ENCODE assay signal across 8 mouse cellular contexts in genomic region chr4:120855360-120856060, GRCm38 (mm10). TPM values are rescaled to one million over a fixed set of nuclear protein-coding genes. Genes with fewer than 3 reads are reported as not detected.
DNase-seq lines count a peak whose midpoint lies in the region; ATAC-seq and TF ChIP-seq lines count a peak whose summit lies in the region.

No protein-coding gene starts in this region.

- H3K9ac ChIP-seq in forebrain, embryonic 12.5 days: peak overlapping the region; percentile 72
- no peak overlapping the region for H3K9ac ChIP-seq in intestine, postnatal 0 days (ENCODE audit: low read depth, low read length)
- H3K9ac ChIP-seq in neural tube, embryonic 13.5 days: peak overlapping the region; percentile 86

- H3K4me1 ChIP-seq in forebrain, embryonic 12.5 days: peaks cover 25% of the 10 kb centered on the region
- H3K4me1 ChIP-seq in intestine, postnatal 0 days (replicated peaks; ENCODE audit: control insufficient read depth, insufficient read depth, low read length): no peaks in the 10 kb centered on the region
- peaks cover 25% of the 10 kb centered on the region for H3K4me1 ChIP-seq in neural tube, embryonic 13.5 days (replicated peaks)

- H3K9me3 ChIP-seq in forebrain, embryonic 12.5 days: no peaks in the 10 kb centered on the region
- H3K9me3 ChIP-seq in intestine, postnatal 0 days (ENCODE audit: control insufficient read depth): 0 out of 2 replicates have a peak, but pooled peaks cover 5% of the 10 kb centered on the region
- no peaks in the 10 kb centered on the region for H3K9me3 ChIP-seq in neural tube, embryonic 13.5 days

- DNase-seq in left cerebral cortex, adult 2 months (ENCODE audit: extremely low spot score in 1 of 2, low spot score in 2 of 2): no peak
- DNase-seq in left cerebral cortex, adult 18-20 months (ENCODE audit: low spot score in 2 of 2): no peak
- no peak for DNase-seq in adrenal gland, adult 18-20 months (ENCODE audit: low spot score in 2 of 2)
- no peak for DNase-seq in spleen, postnatal 10 days (ENCODE audit: low spot score in 2 of 2)
- no peak for DNase-seq in kidney, postnatal 36 days

- no peak for TF ChIP-seq CTCF in left cerebral cortex, adult 2 months (IDR thresholded peaks at IDR 0.05)
- no peak for TF ChIP-seq CTCF in intestine, postnatal 0 days (IDR thresholded peaks at IDR 0.05; ENCODE audit: low read depth)

- WGBS in forebrain, embryonic 12.5 days: 19% methylated on average over 7 of the region's 7 CpGs
- WGBS in intestine, postnatal 0 days: 39% methylated on average over 7 of the region's 7 CpGs
- WGBS in neural tube, embryonic 13.5 days: 16% methylated on average over 7 of the region's 7 CpGs

- peak overlapping the region; percentile 82 for H3K27ac ChIP-seq in left cerebral cortex, adult 2 months
- no peak overlapping the region for H3K27ac ChIP-seq in forebrain, embryonic 12.5 days
- H3K27ac ChIP-seq in intestine, postnatal 0 days (ENCODE audit: low read depth, low read length): no peak overlapping the region
- H3K27ac ChIP-seq in neural tube, embryonic 13.5 days (replicated peaks): peak overlapping the region; percentile 2; the same call in 1 of the 2 replicates

- ATAC-seq in forebrain, embryonic 12.5 days (ENCODE audit: low FRiP score): peak; percentile 1; the same call in 1 of the 2 replicates
- no peak for ATAC-seq in intestine, postnatal 0 days
- ATAC-seq in neural tube, embryonic 13.5 days (ENCODE audit: low read depth): no peak

- H3K36me3 ChIP-seq in forebrain, embryonic 12.5 days (replicated peaks): no peaks in the 10 kb centered on the region
- H3K36me3 ChIP-seq in intestine, postnatal 0 days (ENCODE audit: control insufficient read depth, insufficient read depth): no peaks in the 10 kb centered on the region
- H3K36me3 ChIP-seq in neural tube, embryonic 13.5 days: no peaks in the 10 kb centered on the region

- H3K4me2 ChIP-seq in forebrain, embryonic 12.5 days: peak overlapping the region; percentile 93
- peak overlapping the region; percentile 88 for H3K4me2 ChIP-seq in intestine, postnatal 0 days (replicated peaks; ENCODE audit: low read depth)
- H3K4me2 ChIP-seq in neural tube, embryonic 13.5 days: peak overlapping the region; percentile 76

- intact Hi-C loops in left cerebral cortex, adult 2 months (cut with DNase I): no loop called here

- peak overlapping the region; percentile 72 for H3K4me3 ChIP-seq in left cerebral cortex, adult 2 months
- H3K4me3 ChIP-seq in forebrain, embryonic 12.5 days (replicated peaks): peak overlapping the region; percentile 70
- H3K4me3 ChIP-seq in intestine, postnatal 0 days (ENCODE audit: low read depth, low read length): peak overlapping the region; percentile 56
- peak overlapping the region; percentile 64 for H3K4me3 ChIP-seq in neural tube, embryonic 13.5 days

- peaks cover 20% of the 10 kb centered on the region for H3K27me3 ChIP-seq in forebrain, embryonic 12.5 days
- H3K27me3 ChIP-seq in intestine, postnatal 0 days (replicated peaks; ENCODE audit: control insufficient read depth, insufficient read depth, low read length): peaks cover 5% of the 10 kb centered on the region
- peaks cover 20% of the 10 kb centered on the region for H3K27me3 ChIP-seq in neural tube, embryonic 13.5 days

RNA-seq across cellular contexts. Expression of gene Rims3, which starts 0.9 kb away (rescaled TPM):
- 100 to 1,000 TPM; 175 to 181 TPM for total RNA-seq in left cerebral cortex, adult 2 months (2021)
- 100 to 1,000 TPM; 194 to 217 TPM for total RNA-seq in left cerebral cortex, adult 18-20 months (2021)
- 6.2 and 7.3 TPM in 2 replicates for polyA plus RNA-seq in forebrain, embryonic 12.5 days (2016; fragmentation: Nextera tagmentation; extraction: Ambion mirVana)
- 0.77 and 0.95 TPM in 2 replicates for polyA plus RNA-seq in intestine, postnatal 0 days (2015; fragmentation: Nextera tagmentation; extraction: Ambion mirVana)
- polyA plus RNA-seq in neural tube, embryonic 13.5 days (2015; fragmentation: Nextera tagmentation; extraction: Ambion mirVana): 16.1 and 18.8 TPM in 2 replicates
- 1 to 10 TPM; 9.2 to 10.0 TPM for total RNA-seq in adrenal gland, adult 18-20 months (2021)

RNA-seq across cellular contexts. Expression of gene Nfyc, which starts 24.1 kb away (rescaled TPM):
- 10 to 100 TPM; 49.9 to 53.7 TPM for total RNA-seq in left cerebral cortex, adult 2 months (2021)
- total RNA-seq in left cerebral cortex, adult 18-20 months (2021): 10 to 100 TPM; 45.1 to 49.4 TPM
- 110 and 117 TPM in 2 replicates for polyA plus RNA-seq in forebrain, embryonic 12.5 days (2016; fragmentation: Nextera tagmentation; extraction: Ambion mirVana)
- 47.7 and 49.8 TPM in 2 replicates for polyA plus RNA-seq in intestine, postnatal 0 days (2015; fragmentation: Nextera tagmentation; extraction: Ambion mirVana)
- 86.6 and 90.8 TPM in 2 replicates for polyA plus RNA-seq in neural tube, embryonic 13.5 days (2015; fragmentation: Nextera tagmentation; extraction: Ambion mirVana)
- total RNA-seq in adrenal gland, adult 18-20 months (2021): 10 to 100 TPM; 53.9 to 57.2 TPM

Comparison
In these comparisons a context has a peak if more than half of its experiments do, and no peak if none do; other contexts are left out.
1. H3K27ac ChIP-seq: peak in left cerebral cortex, adult 2 months (single experiment) and neural tube, embryonic 13.5 days (single experiment); none in forebrain, embryonic 12.5 days (single experiment) and intestine, postnatal 0 days (single experiment).
2. RNA of gene Rims3, which starts 0.9 kb away (total RNA-seq): 194 to 217 TPM in left cerebral cortex, adult 18-20 months and 175 to 181 TPM in left cerebral cortex, adult 2 months; 9.2 to 10.0 TPM in adrenal gland, adult 18-20 months; every median in the first group is over 10 times any median in the second.
3. Peak in every context shown above with its lines, with median percentiles within 50 percentile points of each other: H3K4me3 ChIP-seq and H3K4me2 ChIP-seq.